Mouse (Mus musculus) cerebellum, postnatal 10 days (tissue): ENCODE data around the gene Mad1l1.
A peak's percentile ranks its signal among the peaks of the same experiment; 100 is the strongest.

Experiments
- DNase-seq, 2 experiments: peaks; one replicate each; pipeline ENCODE4 v3.0.0; 2021; ENCODE audit warnings: mixed read lengths in 2 of 2

The Mad1l1 gene

DNA sequence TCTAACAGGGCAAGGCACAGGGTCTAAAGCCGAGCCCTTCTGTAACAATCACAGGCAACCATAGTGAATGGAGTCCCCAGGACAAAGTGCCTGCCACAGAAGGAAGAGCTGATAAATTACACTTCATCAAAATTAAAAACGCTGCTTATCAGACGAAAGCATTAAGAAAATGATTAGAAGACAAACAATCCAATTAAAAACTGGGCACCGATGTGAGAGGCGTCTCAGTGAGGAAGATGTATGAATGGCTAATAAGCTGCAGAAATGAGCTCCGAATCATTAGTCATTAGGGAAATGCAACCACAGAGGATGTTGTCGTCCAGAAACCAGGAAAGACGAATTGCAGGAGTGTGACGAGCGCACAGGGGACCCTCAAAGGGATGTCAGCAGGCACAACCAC is 240.3 kb downstream of the Mad1l1 start:
- no peak for DNase-seq

DNA sequence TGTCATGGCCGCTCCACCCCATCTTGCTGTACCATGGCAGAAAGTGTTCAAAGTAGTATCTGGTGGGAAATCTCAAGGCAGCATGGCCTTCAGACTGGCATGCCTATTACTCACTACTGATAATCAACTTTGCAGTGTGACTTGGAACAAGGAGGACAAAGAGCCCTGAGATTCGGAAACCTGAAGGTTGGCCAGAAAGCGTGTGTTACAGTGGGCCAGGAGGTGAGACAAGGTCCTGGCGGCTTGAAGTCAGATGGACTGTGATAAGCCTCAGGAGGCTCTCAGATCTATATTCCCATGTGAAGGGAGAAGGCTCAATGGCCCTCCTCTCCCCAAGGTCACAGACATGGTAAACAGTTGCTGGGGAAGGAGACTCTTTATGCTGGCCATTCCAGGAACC is 241.8 kb downstream of the Mad1l1 start:
- no peak for DNase-seq

DNA sequence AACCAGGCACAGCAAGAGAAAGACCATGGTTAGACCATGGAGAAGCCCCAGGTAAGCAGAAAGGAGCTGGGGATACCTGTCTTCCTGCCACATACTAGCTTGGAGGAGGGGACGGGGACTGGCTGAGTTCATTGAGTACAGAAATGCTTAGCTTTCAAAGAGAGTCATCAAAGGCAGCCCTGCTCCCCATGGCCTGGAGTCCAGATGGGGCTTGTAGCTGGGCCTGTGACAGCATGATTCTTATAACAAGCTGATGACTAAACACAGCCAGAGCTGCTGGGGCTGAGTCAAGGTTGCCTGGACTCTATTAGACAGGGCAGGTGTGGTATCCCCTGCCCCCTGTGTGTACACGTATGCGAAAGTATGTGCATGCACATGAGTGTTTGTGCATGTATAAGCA is 242.9 kb downstream of the Mad1l1 start:
- DNase-seq = no peak

DNA sequence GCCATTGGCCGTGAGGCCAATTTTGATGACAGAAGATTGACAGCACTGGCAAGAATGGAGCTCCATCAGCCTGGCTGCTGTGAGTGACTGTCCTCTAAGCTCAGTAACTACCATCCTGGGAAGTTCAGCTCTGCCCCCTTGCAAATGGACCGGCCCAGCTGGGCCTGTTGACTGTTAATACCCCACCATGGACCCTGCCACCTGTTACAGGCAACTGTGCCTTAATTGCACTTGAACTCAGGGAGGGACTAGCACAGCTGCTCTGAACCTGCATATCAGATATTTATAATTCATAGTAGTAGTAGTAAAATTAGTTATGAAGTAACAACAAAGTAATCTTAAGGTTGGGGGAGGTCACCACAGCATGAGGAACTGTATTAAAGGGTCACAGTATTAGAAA is 244.9 kb downstream of the Mad1l1 start:
- DNase-seq = no peak

DNA sequence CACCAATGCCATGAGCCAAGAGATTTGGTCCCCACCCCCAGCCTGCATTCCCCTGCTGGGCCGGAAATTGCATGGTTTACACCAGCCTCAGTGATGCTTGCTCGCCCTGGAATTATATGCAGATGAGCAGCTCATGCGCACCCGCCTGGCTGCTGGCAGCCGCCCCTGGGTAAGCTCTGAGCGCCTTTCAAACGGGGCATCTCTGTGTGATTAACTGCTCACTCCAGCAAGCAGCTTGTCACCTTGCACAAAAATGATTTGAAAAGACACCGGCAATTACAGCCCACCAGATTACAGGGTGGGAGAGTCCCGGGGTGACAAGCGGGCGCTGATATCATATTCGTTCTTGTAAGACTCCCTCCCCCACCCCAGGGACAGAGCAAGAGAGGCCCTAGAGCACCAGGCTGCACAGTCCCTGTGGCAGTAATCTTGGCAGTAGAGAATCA is 247.7 kb downstream of the Mad1l1 start:
- peak in 1 of 2 experiments; percentile 51 for DNase-seq

DNA sequence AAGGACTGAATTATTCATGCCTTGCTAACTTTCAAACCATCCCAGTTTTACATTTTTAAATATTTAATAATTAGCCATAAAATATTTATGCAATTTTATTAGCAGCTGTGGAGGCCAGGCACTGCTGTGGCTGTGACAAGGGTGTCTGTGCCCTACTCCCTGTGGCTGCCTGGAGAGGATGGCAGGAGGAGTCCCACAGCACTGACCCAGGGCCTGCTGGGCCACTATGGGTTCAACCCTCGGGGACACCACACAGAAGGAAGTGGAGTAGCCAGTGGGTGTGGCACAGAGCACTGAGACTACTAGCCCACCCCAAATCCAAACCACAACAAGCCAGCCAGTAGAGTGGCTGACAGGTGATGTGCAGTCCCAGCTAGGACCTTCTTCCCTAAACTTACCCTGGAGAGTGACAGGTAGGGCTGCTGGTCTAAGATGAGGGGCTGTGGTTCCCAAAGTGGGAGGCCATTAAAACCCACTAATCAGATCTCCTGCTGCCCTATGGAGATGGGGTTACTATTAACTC is 248.1 kb downstream of the Mad1l1 start:
- DNase-seq = no peak

DNA sequence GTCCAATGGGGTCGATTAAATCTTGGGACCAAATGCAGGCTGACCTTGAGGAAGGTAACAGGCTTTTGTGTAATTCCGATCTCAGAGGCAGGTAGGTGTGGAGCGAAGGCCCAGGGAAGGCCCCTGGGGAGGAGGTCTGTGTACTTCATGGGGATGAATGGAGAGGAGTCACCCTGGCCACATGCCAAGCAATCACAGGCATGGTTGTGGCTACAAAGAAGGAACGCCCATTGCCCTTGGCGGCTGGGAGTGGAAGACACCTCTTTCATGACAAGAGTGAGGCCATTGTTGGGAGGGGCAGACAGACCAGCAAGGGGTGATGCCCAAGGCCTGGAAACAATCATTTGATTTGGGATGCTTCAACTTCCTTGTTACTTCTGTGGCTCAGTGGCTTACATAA is 252.8 kb downstream of the Mad1l1 start:
- peak; percentile 57 to 67 for DNase-seq

DNA sequence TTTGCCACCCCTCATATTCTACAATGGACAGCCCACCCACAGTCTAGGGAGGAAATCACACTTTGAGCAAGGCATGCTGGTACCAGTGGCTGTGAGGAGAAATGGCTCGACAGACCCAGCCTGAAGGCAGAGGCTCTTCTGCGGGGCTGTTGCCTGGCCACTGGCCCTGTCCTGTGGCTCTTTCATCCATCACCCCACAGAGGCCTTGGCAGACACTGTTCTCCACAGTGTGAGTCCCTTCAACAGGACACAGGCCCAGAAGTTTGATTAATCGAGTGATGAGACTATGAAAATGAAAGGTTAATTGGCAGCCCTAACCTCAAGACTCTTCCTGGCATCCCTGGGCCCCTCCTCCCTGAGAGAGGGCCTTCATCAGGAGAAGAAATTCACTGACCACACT is 253.3 kb downstream of the Mad1l1 start:
- DNase-seq = peak; percentile 69 to 85

DNA sequence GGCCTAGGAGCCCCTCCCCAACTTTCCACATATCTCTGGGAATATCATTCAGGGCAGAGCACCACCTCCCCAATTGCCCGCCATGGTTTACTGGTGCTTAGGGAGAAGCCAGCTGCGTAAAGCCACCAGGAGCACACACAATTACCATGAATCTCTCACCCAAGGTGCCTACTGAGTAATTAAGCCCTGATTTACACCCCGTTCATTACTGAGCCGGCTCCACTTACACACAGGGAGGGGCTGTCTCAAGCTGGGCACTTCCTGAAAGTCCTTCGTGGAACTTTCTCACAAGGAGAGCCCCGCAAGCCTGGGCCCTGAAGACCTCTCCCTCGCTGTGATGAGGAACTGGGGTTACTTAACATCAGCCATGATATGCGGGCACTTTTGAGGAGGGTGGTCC is 254.6 kb downstream of the Mad1l1 start:
- DNase-seq = no peak

DNA sequence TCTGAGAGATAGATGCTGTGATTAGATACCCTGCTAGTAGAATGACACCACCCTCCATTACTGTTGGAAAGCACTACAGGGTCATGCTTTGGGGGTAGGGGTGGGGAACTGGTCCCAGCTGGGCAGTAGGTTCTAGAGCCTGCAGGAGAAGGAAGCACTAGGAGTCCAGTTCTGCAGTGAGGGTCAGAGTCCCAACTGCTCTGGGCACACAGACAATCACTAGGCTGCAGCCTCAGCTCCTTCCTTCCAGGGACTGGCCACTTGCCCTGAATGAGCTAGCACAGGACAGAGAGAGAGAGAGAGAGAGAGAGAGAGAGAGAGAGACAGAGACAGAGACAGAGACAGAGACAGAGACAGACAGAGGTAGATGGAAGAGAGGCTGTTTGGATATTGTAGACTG is 255.1 kb downstream of the Mad1l1 start:
- DNase-seq = no peak

DNA sequence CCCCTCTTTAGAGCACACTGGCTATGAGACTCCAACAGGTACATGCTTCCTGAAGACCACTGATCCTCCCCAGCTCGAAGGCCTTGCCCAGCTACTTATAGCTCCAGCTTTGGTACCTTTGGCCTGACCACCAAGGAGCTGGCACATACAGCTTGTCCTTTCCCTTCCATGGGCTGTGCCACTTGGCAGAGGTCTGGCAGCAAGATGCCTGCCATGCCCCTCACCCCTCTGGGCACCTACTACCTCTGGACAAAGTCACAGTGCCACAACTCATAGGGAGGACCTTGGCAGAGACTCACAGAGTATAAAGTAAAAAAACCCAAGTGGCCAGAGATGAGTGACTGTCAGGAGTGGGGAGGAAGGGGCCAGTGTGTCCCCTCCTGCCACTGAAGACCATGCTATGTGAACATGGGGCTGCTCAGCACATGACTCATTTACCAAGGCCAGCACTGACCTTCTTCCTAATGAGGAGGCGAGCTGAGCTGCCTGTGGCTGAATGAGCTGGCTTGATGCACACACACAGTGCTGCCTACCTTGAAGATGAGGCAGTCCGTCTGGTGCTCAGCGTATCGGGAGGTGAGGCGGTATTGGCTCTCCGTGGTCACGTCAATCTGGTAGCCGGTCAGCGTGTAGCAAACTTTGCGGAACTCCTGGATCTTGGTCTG is 255.9 kb downstream of the Mad1l1 start:
- no peak for DNase-seq

DNA sequence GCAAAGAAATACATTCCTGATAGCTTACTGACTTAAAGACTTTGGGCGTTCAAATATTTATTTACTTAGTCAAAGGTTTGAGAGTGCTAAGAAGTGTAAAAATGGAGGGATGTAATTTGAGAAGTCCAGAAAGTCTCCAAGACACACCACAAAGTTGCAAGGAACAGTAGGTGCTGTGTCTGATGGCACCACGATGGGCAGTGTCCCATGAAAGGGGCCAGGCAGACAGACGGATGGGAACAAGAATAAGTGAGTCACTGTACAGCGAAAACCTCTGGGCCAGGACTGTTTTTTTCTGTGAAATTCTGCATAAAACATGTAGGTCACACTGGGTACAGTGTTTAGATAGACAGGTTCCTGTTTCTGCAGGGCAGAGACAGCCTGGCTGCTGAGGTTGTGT is 256.8 kb downstream of the Mad1l1 start:
- DNase-seq = no peak

DNA sequence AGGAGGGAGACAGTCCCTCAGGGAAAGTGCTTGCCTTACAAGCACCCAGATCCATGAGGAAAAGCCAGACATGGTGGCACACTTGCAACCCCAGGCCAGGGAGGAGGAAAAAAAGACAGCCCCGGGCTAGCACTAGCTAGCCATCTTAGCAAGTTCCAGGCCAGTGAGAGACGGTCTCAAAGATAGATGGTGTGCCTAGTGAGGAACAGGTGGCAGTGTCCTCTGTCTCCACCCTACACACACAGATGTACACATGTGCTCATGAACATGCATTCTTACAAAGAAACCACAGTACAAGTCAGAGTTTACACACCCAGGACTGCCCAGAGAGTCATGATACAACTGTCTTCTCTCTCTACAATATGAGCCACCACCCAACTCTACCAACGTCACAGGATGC is 258.5 kb downstream of the Mad1l1 start:
- DNase-seq = no peak

DNA sequence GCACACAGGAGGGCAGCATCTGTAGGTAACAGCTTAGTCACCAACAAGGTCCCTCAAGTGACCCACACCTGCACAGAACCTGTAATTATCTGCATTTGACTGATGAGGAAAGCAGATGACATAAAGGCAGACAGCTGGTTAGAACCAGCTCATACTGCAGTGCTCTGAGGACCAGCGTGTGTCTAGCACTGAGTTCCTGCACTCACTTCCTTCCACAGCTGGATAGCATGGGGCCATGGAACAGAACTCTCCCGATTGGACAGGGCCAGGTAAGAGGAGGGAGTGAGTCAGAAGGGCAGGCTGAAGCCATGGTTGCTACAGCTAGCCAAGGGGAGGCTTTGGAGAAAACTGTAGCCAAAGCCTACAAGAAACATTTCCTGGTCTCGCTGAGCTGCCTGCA is 259.0 kb downstream of the Mad1l1 start:
- no peak for DNase-seq

DNA sequence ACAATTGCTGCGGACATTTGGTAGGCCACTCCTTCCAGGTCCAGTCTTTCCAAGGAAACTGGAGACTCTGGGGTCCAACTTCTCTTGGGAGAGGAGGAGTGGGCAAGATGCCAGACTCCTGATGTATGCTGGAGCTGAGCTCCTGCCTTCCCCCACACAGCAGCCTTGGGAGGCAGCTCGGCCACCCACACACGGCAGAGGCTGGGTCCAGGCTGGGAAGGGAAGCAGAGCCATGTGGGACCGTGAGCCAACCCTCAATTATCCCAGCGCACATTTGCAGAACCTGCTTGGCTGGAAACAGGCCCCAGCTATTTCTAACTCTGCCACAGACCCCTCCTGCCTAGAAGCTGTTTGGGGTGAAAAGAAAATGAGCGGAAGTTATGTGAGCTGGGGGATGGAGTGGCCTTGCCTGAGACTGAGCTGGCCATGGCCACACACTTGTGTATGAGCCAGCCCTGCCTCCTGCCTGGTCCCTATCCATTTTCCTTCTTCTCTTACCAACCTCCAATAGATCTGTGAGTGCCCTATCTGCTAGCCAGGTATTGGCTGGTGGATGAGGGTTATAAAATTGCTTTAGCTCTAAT is 260.0 kb downstream of the Mad1l1 start:
- DNase-seq = peak; percentile 36 to 60

DNA sequence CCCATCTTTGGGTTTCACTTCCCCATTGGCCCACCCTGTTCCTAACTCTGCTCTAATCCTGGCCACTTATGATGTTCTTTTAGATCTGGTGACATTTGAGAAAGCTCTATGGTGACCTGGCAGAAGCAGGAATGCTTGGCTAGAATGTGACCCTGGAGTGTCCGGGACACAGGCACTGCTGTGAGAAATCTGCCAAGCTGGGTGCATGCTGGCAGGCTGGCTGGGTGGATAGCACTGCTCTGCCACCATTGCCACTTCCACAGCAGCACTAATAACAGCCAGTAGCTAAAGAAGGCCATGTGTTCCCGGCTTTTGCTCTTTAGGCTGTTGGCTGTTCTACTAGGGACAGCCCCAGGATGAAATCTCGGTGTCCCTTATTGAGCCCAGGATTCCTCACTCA is 265.1 kb downstream of the Mad1l1 start:
- peak in 1 of 2 experiments; percentile 46 for DNase-seq

DNA sequence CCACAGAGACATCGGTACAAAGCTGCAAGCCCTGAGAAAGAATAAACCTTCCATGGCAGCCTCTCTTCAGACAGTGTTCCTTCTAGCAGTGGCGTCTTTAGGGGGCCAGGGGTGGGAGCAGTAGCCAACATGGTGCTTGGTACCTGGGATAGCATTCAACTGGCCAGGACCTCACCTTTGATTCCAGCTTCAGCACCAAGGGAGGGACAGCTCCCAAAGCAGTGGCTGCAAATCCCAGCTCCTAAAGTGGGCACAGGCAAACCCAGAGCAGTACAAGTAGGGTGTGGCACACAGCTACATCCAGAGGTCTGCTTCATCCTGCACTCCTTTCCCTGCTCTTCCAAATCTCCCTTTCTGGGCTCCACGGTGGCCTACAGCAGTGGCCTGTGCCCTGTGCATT is 265.9 kb downstream of the Mad1l1 start:
- DNase-seq = no peak

DNA sequence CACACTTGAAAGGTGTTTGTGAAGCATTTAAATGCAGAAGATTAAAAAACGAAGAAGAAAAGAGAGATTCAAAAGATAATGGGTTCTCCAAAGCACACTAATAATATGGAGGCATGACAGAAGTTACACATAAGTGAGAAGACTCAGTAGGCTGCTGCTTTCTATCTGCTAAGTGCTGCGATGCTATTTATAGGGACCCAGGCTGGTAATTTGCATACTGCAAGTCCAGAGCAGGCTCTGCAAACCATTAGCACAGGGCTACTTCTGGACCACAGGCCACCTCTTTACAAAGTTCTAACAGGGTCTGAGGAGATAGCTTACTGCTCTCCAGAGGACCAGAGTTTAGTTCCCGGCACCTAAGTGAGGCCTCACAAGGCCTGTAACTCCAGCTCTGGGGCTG is 267.7 kb downstream of the Mad1l1 start:
- DNase-seq = no peak

DNA sequence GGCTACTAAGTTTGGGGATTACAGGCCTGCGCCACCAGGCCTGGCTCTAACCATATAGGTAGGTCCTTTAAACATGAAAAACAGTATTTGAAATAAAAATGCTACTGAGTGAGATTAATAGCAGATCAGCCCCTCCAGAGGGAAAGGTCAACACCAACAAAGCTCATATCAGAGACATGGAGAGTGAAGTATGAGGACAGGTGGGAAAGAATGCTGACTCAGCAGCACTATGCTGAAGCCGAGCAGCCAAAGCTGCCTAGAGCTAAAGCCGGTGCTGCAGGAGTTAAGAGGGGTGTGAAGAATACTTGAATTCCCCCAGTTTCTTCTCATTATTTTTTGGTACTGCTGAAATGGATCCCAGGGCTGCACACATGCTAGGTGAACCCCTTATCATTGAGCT is 268.9 kb downstream of the Mad1l1 start:
- DNase-seq = no peak

DNA sequence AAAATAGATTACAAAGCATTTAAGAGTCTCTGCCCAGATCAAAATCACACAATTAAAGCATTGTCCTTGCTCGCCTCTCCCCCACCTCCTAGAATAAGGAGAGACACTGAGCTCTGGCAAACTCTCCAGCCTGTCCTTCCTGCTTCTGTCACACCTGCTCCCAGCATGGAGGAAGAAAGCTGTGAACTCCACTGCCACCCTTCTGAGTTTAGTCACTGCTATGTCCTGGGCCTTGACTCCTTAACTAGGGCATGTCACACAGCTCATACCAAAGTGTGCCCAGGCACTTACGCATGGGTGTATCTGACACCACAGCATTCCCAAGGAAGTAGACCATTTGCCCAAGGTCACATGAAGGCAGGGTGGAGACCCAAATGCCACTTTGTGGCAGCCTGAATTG is 275.9 kb downstream of the Mad1l1 start:
- no peak for DNase-seq

DNA sequence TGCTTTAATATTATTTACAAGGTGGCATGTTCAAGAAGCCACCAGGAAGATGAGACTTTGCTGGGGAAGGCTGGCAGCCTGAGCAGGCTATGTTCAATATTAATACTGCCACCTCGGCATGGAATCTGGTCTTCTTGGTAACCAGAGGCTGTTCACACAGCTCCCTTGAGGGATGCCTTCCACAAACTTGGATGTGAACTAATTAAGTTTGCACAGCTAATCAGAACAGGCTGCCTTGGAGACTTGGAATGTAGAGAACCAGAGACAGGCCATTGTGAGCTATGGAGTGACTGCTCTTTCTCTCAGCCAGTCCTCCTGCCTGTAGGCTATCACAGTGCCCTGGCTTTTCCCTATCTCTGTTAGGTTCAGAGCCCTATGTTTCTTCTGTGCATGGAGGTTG is 278.4 kb downstream of the Mad1l1 start:
- DNase-seq = no peak

DNA sequence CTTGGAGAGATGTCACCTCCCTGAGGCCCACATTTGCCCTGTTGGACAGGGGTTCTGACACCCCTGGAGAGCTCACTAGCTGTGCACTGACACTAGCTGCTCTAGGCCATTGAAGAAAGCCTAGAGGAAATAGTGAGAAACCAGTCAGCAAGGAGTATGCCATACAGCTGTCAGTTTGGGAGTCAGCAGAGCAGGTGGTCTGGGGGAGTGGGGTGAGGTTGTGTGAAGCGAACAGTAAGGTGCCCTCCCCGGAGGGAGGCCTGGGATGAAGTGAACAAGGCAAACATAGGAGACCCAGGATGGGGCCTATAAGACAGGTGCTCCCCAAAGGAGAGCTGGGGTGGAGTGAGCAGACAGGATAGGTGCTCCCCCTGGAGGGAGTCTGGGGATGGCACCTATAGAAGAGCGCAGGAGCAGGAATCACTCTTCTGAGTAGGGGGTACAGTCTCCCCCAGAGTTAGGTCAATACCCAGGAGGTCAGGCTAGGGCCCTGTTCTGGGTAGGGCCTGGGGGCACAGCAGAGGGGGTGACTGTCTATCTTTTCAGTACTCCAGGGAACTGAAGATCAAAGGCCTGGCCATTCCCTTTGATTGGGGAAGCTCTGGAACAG is 279.2 kb downstream of the Mad1l1 start:
- no peak for DNase-seq

DNA sequence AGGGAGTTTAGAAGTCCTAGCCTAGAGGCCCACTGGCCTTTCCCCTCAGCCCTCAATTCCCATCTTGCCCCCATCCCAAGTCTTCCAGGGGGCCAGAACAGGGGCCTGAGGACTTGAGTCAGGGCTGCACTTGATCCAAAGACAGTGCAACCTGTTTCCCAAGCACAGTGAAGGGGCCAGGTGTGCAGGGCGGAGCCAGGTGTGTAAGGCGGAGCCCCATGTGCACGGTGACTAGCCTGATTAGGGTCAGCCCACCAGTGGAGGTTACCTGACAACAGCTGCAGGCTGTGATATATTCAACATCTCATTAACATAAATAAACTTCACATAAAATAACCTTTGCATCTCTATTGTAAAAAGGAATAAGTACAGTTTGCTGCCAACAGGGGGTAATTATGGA is 280.3 kb downstream of the Mad1l1 start:
- DNase-seq = no peak

DNA sequence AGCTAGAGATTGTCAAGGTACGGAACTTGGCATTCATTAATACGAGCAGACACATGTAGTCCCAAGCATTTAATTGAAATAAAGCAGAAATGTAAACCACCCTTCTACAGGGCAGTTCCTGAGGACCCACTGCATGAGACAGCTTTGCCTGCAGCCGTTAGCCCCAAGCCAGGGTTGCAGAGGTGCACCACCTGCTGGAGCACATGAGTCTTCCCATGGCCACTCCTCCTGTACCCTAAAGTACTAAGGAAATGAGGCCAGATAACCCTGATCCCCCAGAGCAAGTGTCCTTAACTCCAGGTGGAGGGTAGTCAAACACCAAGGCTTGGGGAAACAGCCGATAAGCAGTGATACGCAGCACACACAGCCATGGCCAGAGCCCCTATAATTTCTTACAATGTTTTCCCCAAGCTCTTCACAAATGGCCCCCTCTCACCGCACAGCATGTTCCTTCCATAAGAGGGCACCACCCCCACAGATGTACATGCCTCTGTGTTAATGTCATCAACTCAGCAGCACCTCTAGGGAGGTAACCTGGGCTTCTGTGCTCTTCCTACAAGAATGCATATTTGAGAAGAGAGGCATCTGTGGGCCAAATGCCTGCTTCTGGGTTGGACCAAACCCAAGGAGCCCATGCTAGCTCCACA is 283.6 kb downstream of the Mad1l1 start:
- no peak for DNase-seq
